Mouse (Mus musculus) layer of hippocampus, adult 9-10 months (tissue): ENCODE measurements around the gene Jup.

Experiments
- DNase-seq: peaks from one replicate; pipeline ENCODE4 v3.0.0; 2022; ENCODE audit warnings: low spot score

The Jup gene

DNA sequence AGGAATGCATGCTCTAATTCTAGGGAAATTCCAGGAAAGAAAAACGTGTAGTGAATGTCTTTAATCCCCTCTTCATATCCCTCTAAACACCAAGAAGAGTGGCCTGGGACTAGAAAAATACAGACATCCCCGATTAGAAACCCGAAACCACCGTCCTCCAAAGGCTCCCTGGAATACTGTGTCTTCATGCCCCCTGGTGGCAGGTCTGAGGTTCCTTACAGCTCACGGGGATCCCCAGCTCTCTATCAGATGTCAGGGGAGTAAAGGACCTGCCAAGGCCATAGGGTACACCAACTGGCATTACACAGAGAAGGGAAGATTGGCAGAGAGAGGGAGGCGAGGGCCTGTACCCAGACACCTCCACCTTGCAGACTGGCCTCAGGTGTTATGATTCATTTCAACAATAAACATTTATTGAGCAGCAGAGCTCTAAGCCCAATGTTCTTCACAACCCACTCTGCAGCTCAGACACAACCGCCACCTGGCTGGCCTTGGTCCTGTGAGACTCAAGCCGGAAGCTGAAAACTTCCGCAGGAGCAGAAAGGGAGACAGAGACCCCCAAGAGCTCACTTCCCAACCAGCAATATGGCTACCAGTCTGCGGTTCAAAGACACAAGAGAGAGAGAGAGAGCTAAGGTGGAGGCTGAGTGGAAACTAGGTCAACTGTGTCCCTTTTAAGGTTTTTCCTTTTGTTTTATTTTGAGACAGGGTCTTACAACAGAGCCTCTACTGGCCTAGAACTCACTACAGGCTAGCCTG, 10.7 kb upstream of the Jup start:
- DNase-seq, result peak; percentile 66

DNA sequence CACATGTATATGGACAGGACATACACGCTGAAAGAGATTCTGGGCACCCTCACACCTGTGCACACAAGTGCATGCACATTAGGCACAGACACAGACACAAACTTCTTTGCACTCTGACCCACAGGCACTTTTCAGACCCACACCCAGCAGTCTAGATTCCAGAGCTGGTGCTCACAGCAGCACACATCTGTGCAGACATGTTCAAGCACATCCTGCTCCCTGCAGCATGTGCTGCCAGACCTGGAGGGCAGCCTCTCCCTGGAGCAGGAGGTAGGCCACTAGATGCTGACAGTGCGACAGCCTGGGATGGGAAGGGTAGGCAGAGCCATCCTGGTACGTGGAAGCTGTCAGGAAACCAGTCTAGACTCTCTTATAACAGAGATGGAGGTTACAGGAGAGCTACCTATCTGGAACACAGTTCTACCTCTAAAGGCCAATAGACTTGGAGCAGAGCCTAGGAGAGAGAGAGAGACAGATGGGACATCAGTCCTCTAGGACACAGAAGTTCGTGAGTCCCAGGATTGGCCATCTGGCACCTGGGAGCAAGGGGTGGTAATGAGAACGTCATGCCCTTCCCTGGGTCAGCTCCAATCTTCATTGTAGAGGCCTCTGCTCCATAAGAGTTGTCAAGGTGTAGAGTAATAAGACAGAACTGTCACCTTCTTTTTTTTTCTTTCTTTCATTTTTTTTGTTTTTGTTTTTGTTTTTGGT, 9.6 kb upstream of the Jup start:
- DNase-seq, result no peak

DNA sequence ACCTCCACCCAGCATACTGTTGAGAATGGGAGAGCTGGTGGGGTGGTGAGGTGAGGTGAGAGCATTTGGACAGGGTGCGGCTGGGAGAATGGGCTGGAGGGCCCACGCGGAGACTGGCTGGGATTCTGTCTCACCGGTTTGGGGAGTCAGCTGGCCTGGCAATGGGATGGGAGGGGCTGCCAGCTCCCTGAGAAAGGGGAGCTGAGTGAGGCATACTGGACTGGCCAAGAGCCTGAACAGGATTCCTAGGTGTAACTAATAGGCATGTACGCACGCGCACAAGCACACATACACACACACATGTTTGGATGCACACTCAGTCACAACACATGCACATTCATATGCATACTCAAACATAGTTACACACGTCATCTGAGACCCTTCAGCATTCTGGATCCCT, 8.7 kb upstream of the Jup start:
- DNase-seq, result no peak

DNA sequence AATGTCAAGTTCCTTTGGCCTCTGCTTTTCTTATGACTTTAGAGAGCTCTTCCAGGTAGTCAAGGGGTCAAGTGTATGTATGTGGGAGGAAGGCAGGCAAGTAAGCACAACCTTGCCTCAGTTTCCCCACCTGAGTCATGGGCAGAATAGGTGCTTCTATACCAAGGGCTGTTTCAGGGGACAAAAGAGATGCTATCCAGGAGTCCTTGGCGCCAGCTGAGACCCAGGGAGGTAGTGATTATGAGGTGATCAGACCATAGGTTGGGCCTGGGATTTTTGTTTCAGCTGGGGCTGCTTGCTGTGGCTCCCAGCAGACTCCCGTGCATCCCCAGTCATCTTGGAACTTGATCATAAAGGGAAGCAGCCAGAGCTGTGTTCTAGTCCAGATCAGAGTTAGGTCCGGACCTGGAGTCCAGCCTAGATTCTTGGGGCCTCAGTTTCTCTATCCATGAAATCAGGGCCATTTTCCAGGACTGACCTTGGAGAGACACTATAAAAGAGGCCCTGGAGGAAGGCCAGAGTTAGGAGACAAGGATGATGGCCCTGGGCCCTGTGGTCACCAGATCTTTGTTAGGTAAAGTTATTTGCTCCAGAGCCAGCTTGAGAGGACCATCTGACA, 7.0 kb upstream of the Jup start:
- no peak for DNase-seq

DNA sequence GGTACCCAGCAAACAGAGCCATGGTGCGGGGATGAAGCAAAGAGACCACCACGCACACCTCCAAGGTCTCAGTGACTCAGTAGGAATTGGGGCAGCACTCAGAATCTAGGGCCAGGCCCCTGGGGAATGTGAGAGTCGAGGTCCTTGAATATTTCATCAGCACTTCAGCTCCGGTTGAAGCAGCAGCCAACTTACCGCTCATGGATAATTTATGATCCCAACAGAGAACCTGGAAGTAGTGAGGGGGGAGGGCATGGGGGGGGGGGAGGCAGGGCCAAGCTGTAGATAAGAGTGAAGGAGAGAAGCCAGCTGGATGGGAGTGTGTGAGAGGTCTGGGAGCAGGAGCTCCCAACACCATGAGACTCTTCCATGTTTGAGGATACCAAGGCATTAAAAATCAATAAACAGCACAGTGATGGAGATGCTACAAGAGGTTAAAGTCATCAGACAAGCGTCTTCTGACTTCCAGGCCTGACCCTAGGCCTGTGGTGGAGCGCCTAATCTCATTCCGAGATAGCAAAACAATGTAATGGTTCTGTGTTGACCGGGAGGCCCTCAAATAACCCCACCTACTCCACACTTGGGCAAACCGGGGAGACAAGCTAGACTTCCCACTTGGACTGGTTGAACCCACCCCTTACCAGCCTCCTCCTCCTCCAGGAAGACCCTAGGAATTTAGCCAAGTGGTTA, 6.0 kb upstream of the Jup start:
- no peak for DNase-seq

DNA sequence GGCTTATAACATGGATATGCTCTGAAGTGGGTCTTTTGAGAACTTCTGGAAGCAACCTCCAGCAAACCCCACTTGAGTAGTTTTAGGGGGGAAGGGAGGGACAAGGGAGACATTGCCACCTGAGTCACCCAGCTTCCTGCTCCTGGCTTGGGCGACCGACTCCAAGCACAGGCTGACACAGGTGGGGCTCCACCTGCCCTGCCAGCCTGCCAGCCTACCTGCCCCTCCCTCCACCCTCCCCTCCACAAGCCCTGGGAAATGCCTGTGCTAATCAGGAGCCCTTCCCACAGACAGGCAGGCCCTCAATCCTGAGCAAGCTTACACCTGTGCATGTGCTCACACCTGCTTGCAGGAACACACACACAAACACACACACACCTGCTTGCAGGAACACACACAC, 5.1 kb upstream of the Jup start:
- no peak for DNase-seq

DNA sequence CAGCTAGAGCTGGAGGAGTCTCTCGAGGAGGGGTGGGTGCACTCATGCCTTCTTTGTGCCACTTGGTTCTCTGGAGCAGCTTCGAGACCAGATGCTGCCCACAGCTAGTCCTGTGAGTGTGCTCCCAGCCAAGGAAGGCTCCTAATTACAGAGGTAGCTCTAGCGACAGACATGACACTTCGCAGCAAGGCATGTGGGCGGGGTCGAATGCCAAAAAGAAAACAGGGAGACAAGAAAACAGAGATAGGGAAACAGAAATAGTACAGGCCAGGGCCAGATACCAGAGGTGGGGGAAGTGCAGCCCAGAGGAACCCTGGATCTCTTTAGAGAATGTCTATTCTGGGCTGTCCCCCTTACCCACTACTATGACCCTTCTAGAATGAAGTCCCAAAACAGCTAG, 4.7 kb upstream of the Jup start:
- no peak for DNase-seq

DNA sequence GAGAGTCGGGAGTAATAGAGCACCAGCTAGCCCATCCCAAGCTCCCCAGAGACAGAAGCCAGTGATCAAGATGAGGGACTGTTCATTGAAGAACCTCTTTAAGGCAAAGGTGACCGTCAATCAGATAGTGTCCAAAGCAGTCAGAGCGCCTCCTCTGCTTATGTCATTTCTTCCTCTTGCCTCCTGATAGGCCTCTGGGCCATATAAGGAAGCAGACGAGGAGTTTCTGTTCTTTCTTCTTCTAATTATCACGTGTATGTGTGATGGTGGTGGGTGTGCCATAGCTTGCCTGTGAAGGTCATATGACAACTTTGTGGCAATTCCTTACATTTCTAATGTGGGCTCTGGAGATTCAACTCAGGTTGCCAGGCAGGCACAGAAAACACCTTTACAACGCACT, 3.3 kb upstream of the Jup start:
- DNase-seq, result no peak

DNA sequence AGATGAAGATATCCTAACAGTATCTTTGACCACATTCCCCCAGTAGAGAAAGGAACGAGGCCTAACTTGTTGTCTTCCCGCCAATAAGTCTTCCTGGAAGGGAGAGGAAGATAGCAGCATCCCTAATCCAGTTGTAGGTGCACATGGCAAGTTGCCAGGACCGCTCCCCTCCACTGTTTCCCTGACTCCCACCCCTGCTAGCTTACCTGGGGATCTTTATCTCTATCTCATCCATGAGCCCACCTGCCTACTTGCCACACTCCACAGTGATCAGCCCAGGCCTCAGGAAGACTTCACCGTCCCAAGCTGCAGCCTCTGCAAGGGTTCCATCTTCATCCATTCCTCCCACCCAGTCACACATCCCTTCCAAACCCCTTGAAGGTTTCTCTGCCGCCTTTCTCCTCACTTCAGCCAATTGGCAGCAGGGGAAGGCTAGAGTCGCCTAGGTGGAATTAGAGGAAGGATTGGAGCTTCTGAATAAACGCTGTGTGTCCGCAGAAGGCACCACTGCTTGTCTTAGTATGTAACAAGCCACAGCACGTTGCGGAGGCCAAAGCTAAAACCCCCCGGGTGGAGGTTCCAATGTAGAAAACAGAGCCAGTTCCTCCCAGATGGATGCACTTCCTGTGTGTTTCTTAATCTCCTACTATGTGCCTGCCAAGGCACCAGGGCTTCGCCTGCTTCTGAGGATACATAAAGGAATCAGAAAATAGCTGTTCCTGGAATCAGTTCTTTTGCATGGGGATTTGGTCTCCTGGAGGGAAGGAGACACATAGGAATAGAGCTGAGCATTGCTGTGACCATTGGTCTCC, 2.4 kb upstream of the Jup start:
- DNase-seq, result no peak

DNA sequence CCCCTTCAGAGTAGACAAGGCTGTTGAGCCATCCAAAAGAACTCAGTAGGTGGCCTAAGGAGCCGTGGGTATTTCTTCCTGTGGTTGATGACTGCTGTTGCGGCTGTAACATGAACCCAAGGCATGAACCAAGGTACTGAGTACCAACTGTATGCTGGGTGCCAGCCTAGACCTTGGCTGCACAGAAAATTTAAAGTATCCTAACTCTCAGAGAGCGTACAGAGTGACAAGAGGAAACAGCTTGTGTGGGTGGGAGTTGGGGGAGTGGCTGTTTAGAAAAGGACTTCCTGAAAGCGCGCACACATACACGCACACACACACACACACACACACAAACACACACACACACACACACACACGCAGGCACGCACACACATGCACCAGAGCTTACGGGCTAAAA, 1.8 kb upstream of the Jup start:
- no peak for DNase-seq

DNA sequence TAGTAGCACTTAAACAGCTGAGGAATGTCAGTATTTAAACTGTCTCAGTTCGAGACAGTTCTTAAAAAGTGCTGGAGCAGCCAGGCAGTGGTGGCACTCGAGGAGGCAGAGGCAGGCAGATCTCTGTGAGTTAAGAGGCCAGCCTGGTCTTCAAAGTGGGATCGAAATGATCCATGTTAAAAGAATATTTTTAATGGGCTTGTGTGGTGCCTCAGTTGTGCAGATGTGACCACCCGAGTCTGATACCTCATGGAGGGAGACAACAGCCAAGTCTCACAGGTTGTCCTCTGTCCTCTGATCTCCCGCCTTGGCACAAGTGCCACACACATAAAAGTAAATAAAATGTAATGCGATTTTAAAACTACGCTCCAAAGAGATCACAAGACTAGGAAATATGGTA, 954 bp upstream of the Jup start:
- DNase-seq, result no peak

DNA sequence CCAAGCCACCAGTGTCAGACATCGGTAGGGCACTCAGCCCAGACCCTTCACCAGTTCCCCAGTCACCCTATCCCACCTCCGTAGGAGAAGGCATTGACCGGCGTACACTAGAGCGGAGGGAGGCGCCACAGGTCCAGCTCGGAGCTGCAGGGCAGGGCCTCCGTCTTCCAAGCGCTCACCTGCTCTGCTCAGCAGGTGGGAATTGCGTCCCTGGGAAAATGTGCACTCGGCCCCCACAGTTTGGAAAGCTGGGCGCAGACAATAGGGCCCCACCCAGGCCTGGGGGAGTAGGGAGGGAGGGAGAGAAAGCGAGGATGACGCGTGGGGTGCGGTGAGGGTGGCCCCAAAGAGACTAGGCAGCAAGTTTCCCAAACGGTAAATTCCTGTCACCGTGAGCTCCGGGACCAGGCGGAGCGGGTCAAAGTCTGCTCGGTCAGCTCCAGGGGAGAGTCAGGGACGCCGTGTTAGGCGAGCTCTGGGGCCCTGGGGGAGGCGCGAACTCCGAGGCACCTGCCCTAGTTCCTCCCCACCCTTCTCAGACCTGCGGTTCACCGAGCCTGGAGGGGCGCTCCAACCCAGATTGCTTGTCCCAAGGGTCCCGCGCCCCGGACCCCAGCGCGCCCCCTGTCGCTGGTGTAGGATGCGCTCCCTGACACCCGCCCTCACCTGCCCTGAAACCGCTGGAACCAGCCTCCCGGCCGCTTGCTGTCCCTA, 520 bp downstream of the Jup start:
- DNase-seq, result no peak

DNA sequence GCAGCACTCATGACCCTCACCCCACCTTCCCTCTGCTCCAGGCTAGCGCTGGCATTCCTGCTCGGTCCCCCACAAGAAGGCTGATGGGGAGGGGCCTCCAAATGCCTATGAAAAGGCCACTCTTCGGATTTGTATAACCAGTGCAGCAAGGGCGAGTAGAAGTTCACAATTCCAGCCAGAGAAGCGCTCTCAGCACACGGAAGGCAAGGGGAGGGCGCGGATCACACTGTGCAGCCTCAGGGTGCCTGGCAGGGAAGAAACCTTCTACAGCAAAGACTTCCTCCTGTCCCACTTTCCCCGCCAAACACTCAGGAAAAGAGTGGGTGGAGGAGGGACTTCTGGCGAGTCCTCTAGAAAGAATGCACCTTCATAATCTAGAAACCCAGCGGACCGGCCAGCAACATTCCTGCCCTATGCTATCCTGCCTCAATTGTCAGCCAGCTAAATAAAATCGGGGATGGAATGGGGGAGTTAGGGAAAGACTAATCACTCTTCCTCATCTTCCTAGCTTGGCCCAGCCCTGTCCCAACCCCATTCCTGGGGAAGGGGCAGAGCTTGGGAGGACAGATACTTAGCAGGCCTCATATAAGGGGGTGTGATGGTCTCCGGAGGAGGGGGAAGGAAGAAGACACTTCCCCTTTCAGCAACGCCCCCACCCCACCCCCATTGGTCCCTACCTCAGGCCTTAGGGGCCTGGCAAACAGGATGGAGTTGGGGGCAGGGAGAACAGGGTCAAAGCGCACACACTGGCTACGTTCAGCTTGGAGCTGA, 1.5 kb downstream of the Jup start:
- no peak for DNase-seq

DNA sequence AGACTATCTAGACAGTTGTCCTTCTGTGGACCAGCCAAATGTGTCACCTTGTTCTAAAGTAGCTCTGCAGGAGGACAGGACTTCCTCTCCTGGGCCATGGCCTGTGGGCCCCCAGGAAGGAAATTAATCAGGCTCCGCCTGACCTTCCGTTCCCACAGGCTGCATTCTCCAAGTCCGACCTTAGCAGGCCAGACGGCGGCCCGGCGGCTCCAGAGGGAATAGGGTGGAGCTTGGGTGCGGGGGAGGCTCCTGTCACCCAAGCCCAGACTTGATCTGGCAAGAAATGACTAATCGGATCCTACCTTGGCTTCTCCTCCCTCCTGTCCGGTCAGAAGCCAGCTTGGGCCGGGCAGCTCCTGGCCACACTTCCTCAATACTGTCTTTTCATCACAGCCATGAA, 2.4 kb downstream of the Jup start:
- no peak for DNase-seq

DNA sequence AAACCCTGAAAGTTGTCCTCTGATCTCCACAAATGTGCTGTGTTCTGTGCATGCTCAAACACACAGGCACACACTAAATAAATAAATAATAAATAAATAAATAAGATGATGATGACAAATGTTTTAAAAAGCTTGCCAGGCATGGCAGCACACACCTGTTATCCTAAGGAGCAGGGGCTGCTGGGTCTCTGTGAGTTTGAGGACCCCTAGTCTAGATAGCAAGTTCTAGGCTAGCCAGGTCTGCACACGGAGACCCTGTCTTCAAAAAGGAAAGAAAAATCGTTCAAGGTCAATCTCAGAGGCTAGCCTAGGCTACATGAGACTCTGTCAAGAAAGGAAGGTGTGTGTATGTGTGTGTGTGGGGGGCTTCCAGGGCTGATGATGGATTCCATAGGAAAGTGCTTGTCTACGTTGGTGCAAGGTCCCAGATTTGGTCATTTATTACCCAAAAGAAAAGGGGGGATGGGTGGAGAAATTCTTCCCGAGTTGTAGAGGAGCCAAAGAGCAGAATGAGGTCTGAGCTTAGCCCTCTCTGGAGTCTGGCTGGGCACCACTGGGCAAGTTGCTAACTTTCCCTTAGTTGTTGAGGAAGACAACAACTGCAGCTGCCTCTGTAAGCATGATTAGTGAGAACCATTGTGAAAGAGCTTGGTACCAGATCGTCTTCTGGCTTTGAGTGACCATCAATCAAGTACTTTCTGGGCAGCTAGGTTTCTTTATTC, 3.0 kb downstream of the Jup start:
- no peak for DNase-seq

DNA sequence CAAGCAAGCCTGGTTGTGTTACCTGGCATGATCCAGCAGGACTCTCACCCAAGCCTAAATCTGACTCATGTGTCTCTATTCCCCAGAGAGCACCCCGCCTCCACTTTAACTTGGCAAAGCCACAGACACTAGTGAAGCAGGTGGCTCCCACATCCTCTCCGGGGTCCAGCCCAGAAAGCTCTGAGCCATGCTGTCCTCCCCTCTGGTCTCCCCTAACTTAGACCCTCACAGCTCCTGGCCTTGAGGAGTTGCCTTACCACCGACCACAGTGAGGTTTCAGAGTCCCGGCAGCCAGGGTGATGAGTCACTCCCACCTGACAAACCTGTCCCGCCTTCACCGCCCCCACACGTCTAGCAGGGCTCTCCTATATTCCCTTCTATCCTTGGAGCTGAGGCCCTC, 3.8 kb downstream of the Jup start:
- no peak for DNase-seq

DNA sequence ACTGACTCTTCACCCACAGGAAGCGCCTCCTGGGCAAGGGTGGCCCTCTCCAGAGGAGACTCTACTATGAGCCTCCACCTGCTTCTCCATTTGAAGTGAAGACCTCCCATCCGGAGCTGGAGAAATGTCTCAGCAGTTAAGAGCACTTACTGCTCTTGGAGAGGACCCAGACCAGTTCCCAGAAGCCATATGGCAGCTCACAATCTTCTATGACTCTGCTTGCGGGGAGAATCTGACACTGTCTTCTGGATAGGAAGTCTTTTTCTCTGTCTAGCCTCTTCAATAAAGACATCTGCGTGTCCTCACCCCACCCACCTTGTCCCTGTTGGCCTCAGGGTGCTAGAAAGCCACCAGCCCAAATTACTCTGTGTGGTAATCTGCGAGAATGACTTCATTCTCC, 4.6 kb downstream of the Jup start:
- no peak for DNase-seq

DNA sequence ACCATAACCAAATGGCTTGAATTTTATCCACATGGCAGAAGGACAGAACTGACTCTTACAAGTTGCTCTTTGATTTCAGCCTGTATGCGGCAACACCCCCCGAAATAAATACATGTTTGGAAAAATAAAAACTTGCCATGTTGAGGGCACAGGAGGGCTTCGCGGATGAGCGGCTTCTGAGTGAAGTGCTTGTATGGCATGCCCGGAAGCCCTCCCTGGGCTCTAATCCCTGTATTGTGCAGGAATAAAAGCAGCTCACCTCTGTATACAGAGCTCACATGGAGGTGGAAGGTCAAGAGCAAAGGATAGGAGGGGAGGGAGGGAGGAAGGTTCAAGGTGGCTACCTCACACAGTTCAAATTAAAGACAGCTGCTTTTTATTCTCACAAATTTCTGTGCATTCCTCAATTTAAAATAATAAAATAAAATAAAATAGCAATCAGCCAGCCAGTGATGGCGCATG, 5.6 kb downstream of the Jup start:
- DNase-seq, result no peak

DNA sequence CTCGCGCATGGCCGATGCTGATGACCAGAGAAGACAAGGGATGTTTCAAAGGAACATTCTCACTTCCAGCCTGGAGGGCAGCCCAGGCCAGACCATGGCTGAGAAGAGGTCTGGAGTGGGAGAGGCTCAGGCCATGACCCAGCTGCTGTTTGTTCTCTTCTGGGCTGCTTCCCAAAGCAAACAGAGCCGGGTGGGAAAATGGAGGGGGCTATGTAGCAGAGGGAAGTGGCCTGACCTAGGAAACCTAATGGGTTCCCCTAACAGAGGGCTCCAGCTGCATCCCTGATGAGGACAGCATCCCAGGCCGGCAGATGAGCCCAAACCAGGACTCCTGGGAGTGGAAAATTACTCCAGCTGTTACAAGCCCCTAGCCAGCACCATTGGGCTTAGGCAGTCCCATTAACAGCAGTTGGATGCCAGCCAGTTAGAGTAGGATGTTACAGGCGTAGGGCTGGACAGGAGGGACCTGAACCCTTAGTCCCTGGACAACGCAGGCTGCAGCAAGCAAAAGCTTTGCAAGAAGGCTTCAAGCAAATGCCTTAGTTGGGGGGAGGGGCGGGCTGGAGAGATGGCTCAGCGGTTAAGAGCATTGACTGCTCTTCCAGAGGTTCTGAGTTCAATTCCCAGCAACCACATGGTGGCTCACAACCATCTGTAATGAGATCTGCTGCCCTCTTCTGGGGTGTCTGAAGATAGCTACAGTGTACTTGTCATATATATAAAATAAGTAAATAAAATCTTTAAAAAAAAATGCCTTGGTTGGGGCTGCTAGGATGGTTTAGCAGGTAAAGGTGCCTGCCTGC, 6.3 kb downstream of the Jup start:
- DNase-seq, result no peak
